9 mouse cellular contexts compared by ENCODE assay signal in the genomic region with DNA sequence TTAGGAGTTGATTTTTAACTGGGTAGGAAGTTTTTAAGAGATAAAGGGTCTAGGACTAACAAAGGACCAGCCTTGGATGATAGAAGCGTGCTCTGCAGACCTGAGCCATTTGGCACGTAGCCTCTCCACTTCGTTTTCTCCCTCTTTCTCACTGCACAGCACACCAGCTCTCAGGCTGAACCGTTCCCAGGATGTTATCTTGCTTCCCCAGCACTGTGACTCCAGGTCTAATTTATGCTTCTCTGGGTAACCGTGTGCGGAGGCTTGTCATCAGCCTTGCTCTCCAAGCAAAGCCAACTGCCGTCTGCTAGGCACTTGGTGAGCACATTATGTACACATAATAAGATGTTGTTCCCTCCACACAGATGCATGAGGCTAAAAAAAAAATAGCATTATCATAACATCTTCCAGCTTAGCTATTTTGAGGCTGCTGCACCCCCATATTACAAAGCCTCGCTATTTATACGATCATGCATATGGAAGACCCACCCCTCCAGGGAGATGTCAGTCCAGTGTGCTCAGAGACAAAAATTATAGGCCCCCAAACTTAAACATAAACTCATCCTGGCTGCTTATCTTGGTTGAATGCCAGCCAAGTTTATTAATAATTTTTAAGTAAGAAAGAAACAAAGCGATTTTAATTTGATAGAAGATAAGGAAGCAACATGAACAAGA.
DNase-seq lines count a peak whose midpoint lies in the region; ATAC-seq and TF ChIP-seq lines count a peak whose summit lies in the region.
"Had no signal": no experiment of that assay in that cellular context is flagged by ENCODE, and none has a peak within 500 bp of the region (broad histone marks: within the 10 kb centered on the region; RNA-seq: fewer than 3 reads in every experiment).

No protein-coding gene starts in this region.

- no peak for TF ChIP-seq CTCF in olfactory bulb, adult 2 months (IDR thresholded peaks at IDR 0.05; ENCODE audit: insufficient read depth, low read depth, low read length)

- no peak for ATAC-seq in hindbrain, embryonic 14.5 days (ENCODE audit: low FRiP score)
- ATAC-seq in hindbrain, embryonic 11.5 days (ENCODE audit: low FRiP score) = no peak

- no peak overlapping the region for H3K4me3 ChIP-seq in hindbrain, embryonic 14.5 days (replicated peaks; ENCODE audit: low read length)
- H3K4me3 ChIP-seq in hindbrain, embryonic 11.5 days (ENCODE audit: low read depth, low read length) = no peak overlapping the region
- H3K4me3 ChIP-seq in olfactory bulb, adult 2 months (ENCODE audit: insufficient read depth, low read depth, low read length) = no peak overlapping the region
- no peak overlapping the region for H3K4me3 ChIP-seq in limb, embryonic 10.5 days
- H3K4me3 ChIP-seq: myocyte had no signal

- WGBS in hindbrain, embryonic 14.5 days = 52% methylated on average over 10 of the region's 10 CpGs
- WGBS in hindbrain, embryonic 11.5 days = 69% methylated on average over 10 of the region's 10 CpGs
- WGBS in olfactory bulb, adult 2 months = 27% methylated on average over 10 of the region's 10 CpGs
- 58% methylated on average over 10 of the region's 10 CpGs for WGBS in limb, embryonic 10.5 days

- H3K27ac ChIP-seq in hindbrain, embryonic 14.5 days = 0 out of 2 replicates have a peak overlapping the region, but pooled peaks have one; percentile 21
- no peak overlapping the region for H3K27ac ChIP-seq in hindbrain, embryonic 11.5 days (ENCODE audit: low read depth, low read length)
- H3K27ac ChIP-seq in olfactory bulb, adult 2 months (ENCODE audit: insufficient read depth, low read depth, low read length) = peak overlapping the region; percentile 77
- no peak overlapping the region for H3K27ac ChIP-seq in limb, embryonic 10.5 days

- H3K4me1 ChIP-seq in hindbrain, embryonic 14.5 days (replicated peaks; ENCODE audit: control insufficient read depth, insufficient read depth, low read length) = 0 out of 2 replicates have a peak, but pooled peaks cover 4% of the 10 kb centered on the region
- H3K4me1 ChIP-seq in hindbrain, embryonic 11.5 days (replicated peaks; ENCODE audit: control insufficient read depth, insufficient read depth, low read length) = no peaks in the 10 kb centered on the region
- H3K4me1 ChIP-seq in olfactory bulb, adult 2 months (ENCODE audit: control insufficient read depth, insufficient read depth, low read length) = peaks cover 7% of the 10 kb centered on the region; the same call in 1 of the 2 replicates
- H3K4me1 ChIP-seq in limb, embryonic 10.5 days = peaks cover 29% of the 10 kb centered on the region

- DNase-seq in hindbrain, embryonic 14.5 days (ENCODE audit: low spot score) = no peak
- DNase-seq in hindbrain, embryonic 11.5 days (ENCODE audit: low spot score) = no peak
- DNase-seq in embryo, embryonic 10.5 days (ENCODE audit: low spot score) = peak; percentile 17
- DNase-seq in layer of hippocampus, postnatal 14 days (ENCODE audit: low spot score in 2 of 2) = peak; percentile 43 to 65
- no peak for DNase-seq in adipocyte (ENCODE audit: low spot score)
- DNase-seq in limb, embryonic 10.5 days (ENCODE audit: low spot score) = no peak
- no peak for DNase-seq in lung, postnatal 36 days

- no peak for TF ChIP-seq POLR2A in olfactory bulb, adult 2 months (IDR thresholded peaks at IDR 0.05; ENCODE audit: insufficient read depth, low read depth, low read length)

- H3K9ac ChIP-seq in hindbrain, embryonic 14.5 days = no peak overlapping the region
- H3K9ac ChIP-seq in hindbrain, embryonic 11.5 days (ENCODE audit: low read depth, low read length) = no peak overlapping the region

- H3K36me3 ChIP-seq in hindbrain, embryonic 14.5 days (replicated peaks; ENCODE audit: control insufficient read depth, insufficient read depth) = no peaks in the 10 kb centered on the region
- H3K36me3 ChIP-seq in hindbrain, embryonic 11.5 days (ENCODE audit: control insufficient read depth, insufficient read depth, low read length) = no peaks in the 10 kb centered on the region
- H3K36me3 ChIP-seq in limb, embryonic 10.5 days = no peaks in the 10 kb centered on the region

- H3K9me3 ChIP-seq in hindbrain, embryonic 14.5 days (ENCODE audit: control insufficient read depth, low read length) = no peaks in the 10 kb centered on the region
- no peaks in the 10 kb centered on the region for H3K9me3 ChIP-seq in hindbrain, embryonic 11.5 days (ENCODE audit: control insufficient read depth, low read length)
- no peaks in the 10 kb centered on the region for H3K9me3 ChIP-seq in limb, embryonic 10.5 days (replicated peaks)

- no peak overlapping the region for H3K4me2 ChIP-seq in hindbrain, embryonic 14.5 days (replicated peaks)
- no peak overlapping the region for H3K4me2 ChIP-seq in hindbrain, embryonic 11.5 days (replicated peaks; ENCODE audit: low read depth, low read length)

- no peaks in the 10 kb centered on the region for H3K27me3 ChIP-seq in hindbrain, embryonic 14.5 days (ENCODE audit: control insufficient read depth, insufficient read depth, low read length)
- H3K27me3 ChIP-seq in hindbrain, embryonic 11.5 days (ENCODE audit: control insufficient read depth, insufficient read depth, low read length) = no peaks in the 10 kb centered on the region
- H3K27me3 ChIP-seq in limb, embryonic 10.5 days (ENCODE audit: low read depth, poor library complexity, severe bottlenecking) = no peaks in the 10 kb centered on the region

Comparison
In these comparisons a context has a peak if more than half of its experiments do, and no peak if none do; other contexts are left out.
1. H3K27ac ChIP-seq: peak in hindbrain, embryonic 14.5 days (single experiment) and olfactory bulb, adult 2 months (single experiment); none in hindbrain, embryonic 11.5 days (single experiment) and limb, embryonic 10.5 days (single experiment).
2. DNase-seq: peak in embryo, embryonic 10.5 days (single experiment) and layer of hippocampus, postnatal 14 days (2 of 2); none in hindbrain, embryonic 14.5 days (single experiment), hindbrain, embryonic 11.5 days (single experiment), adipocyte (single experiment), limb, embryonic 10.5 days (single experiment) and lung, postnatal 36 days (single experiment).